Comparison of ENCODE assay signal across 8 mouse cellular contexts in genomic region chr13:43171020-43171710, GRCm38 (mm10). TPM values are rescaled to one million over a fixed set of nuclear protein-coding genes. Genes with fewer than 3 reads are reported as not detected.
A peak's percentile ranks its signal among the peaks of the same experiment; 100 is the strongest.
DNase-seq lines count a peak whose midpoint lies in the region; ATAC-seq and TF ChIP-seq lines count a peak whose summit lies in the region.

Tbc1d7 (minus strand) TSS chr13:43171501.

- H3K9me3 ChIP-seq in E14TG2a.4 (ENCODE audit: low read length), result no peaks in the 10 kb centered on the region
- no peaks in the 10 kb centered on the region for H3K9me3 ChIP-seq in forebrain, embryonic 12.5 days
- no peaks in the 10 kb centered on the region for H3K9me3 ChIP-seq in heart, postnatal 0 days (replicated peaks; ENCODE audit: control insufficient read depth, low read length)
- H3K9me3 ChIP-seq in liver, embryonic 16.5 days (replicated peaks; ENCODE audit: control insufficient read depth, low read length), result no peaks in the 10 kb centered on the region
- no peaks in the 10 kb centered on the region for H3K9me3 ChIP-seq in neural tube, embryonic 13.5 days

- peaks cover 19% of the 10 kb centered on the region for H3K4me1 ChIP-seq in E14TG2a.4 (replicated peaks; ENCODE audit: low read depth, low read length)
- H3K4me1 ChIP-seq in forebrain, embryonic 12.5 days, result peaks cover 8% of the 10 kb centered on the region
- peaks cover 4% of the 10 kb centered on the region; the same call in 1 of the 2 replicates for H3K4me1 ChIP-seq in heart, postnatal 0 days (ENCODE audit: control insufficient read depth, insufficient read depth)
- peaks cover 11% of the 10 kb centered on the region for H3K4me1 ChIP-seq in liver, embryonic 16.5 days (ENCODE audit: control insufficient read depth, low read depth, low read length)
- H3K4me1 ChIP-seq in neural tube, embryonic 13.5 days (replicated peaks), result peaks cover 14% of the 10 kb centered on the region
- peaks cover 2% of the 10 kb centered on the region for H3K4me1 ChIP-seq in testis, adult 2 months (ENCODE audit: control insufficient read depth, insufficient read depth, low read length)

- TF ChIP-seq CTCF in E14TG2a.4 (conservative IDR thresholded peaks at IDR 0.05; ENCODE audit: low read length), result no peak
- TF ChIP-seq CTCF in heart, postnatal 0 days (IDR thresholded peaks at IDR 0.05; ENCODE audit: low read depth), result no peak
- TF ChIP-seq CTCF in testis, adult 2 months (IDR thresholded peaks at IDR 0.05; ENCODE audit: control insufficient read depth, insufficient read depth, insufficient replicate concordance, low read depth, low read length), result no peak

- ATAC-seq in forebrain, embryonic 12.5 days (ENCODE audit: low FRiP score), result peak; percentile 95
- peak; percentile 95 for ATAC-seq in heart, postnatal 0 days (ENCODE audit: insufficient read depth, low read depth)
- ATAC-seq in liver, embryonic 16.5 days (ENCODE audit: low read depth), result peak; percentile 98
- peak; percentile 93 for ATAC-seq in neural tube, embryonic 13.5 days (ENCODE audit: low read depth)

- peak within 1 kb of the TSS; percentile 77 for H3K27ac ChIP-seq in forebrain, embryonic 12.5 days
- H3K27ac ChIP-seq in heart, postnatal 0 days (ENCODE audit: low read depth), result peak within 1 kb of the TSS; percentile 89
- peak within 1 kb of the TSS; percentile 43; the same call in 1 of the 2 replicates for H3K27ac ChIP-seq in liver, embryonic 16.5 days (ENCODE audit: low read length)
- H3K27ac ChIP-seq in neural tube, embryonic 13.5 days (replicated peaks), result peak within 1 kb of the TSS; percentile 87
- peak within 1 kb of the TSS; percentile 79 for H3K27ac ChIP-seq in testis, adult 2 months (ENCODE audit: control insufficient read depth, insufficient read depth, low read depth, low read length)

- TF ChIP-seq POLR2A in testis, adult 2 months (IDR thresholded peaks at IDR 0.05; ENCODE audit: control insufficient read depth, low read depth, low read length), result peak; percentile 95

- WGBS in forebrain, embryonic 12.5 days, result 1% methylated on average over 48 of the region's 48 CpGs
- 1% methylated on average over 48 of the region's 48 CpGs for WGBS in heart, postnatal 0 days
- WGBS in liver, embryonic 16.5 days (ENCODE audit: insufficient replicate concordance), result under 1% methylated on average over 48 of the region's 48 CpGs
- WGBS in neural tube, embryonic 13.5 days, result 1% methylated on average over 48 of the region's 48 CpGs

- H3K36me3 ChIP-seq in E14TG2a.4 (ENCODE audit: insufficient read depth, low read length), result no peaks in the 10 kb centered on the region
- peaks cover 7% of the 10 kb centered on the region; the same call in 1 of the 2 replicates for H3K36me3 ChIP-seq in forebrain, embryonic 12.5 days (replicated peaks)
- peaks cover 12% of the 10 kb centered on the region for H3K36me3 ChIP-seq in heart, postnatal 0 days (replicated peaks; ENCODE audit: control insufficient read depth, insufficient read depth, low read length)
- H3K36me3 ChIP-seq in liver, embryonic 16.5 days (ENCODE audit: control insufficient read depth, insufficient read depth), result no peaks in the 10 kb centered on the region
- H3K36me3 ChIP-seq in neural tube, embryonic 13.5 days, result peaks cover 18% of the 10 kb centered on the region
- H3K36me3 ChIP-seq in testis, adult 2 months (ENCODE audit: control insufficient read depth, insufficient read depth, low read length), result no peaks in the 10 kb centered on the region

- H3K27me3 ChIP-seq in E14TG2a.4 (ENCODE audit: insufficient read depth, low read length), result no peaks in the 10 kb centered on the region
- H3K27me3 ChIP-seq in forebrain, embryonic 12.5 days, result peaks cover 3% of the 10 kb centered on the region; the same call in 1 of the 2 replicates
- no peaks in the 10 kb centered on the region for H3K27me3 ChIP-seq in heart, postnatal 0 days (ENCODE audit: control insufficient read depth, insufficient read depth, low read length)
- H3K27me3 ChIP-seq in liver, embryonic 16.5 days (ENCODE audit: control insufficient read depth, insufficient read depth, low read depth, low read length), result no peaks in the 10 kb centered on the region
- no peaks in the 10 kb centered on the region for H3K27me3 ChIP-seq in neural tube, embryonic 13.5 days
- no peaks in the 10 kb centered on the region for H3K27me3 ChIP-seq in testis, adult 2 months (ENCODE audit: control insufficient read depth, insufficient read depth, low read length)

- peak within 1 kb of the TSS; percentile 54 for H3K4me2 ChIP-seq in forebrain, embryonic 12.5 days
- H3K4me2 ChIP-seq in heart, postnatal 0 days (ENCODE audit: low read depth, low read length), result peak within 1 kb of the TSS; percentile 73
- peak within 1 kb of the TSS; percentile 86 for H3K4me2 ChIP-seq in liver, embryonic 16.5 days (ENCODE audit: low read depth, low read length)
- H3K4me2 ChIP-seq in neural tube, embryonic 13.5 days, result peak within 1 kb of the TSS; percentile 68

- TF ChIP-seq EP300 in heart, postnatal 0 days (IDR thresholded peaks at IDR 0.05; ENCODE audit: low read depth), result no peak

- peak within 1 kb of the TSS; percentile 78 for H3K9ac ChIP-seq in forebrain, embryonic 12.5 days
- peak within 1 kb of the TSS; percentile 67 for H3K9ac ChIP-seq in heart, postnatal 0 days (replicated peaks; ENCODE audit: low read depth, low read length)
- peak within 1 kb of the TSS; percentile 79 for H3K9ac ChIP-seq in liver, embryonic 16.5 days (ENCODE audit: low read depth, low read length)
- peak within 1 kb of the TSS; percentile 91 for H3K9ac ChIP-seq in neural tube, embryonic 13.5 days

- peak; percentile 95 for DNase-seq in c-Kit-positive CD71-positive TER-119-positive erythroid progenitor cells, embryonic 14.5 days (ENCODE audit: low spot score)
- peak; percentile 92 for DNase-seq in heart, postnatal 0 days (ENCODE audit: low spot score)
- peak; percentile 99 for DNase-seq in kidney, postnatal 4 days

- peak within 1 kb of the TSS; percentile 91 for H3K4me3 ChIP-seq in E14TG2a.4 (replicated peaks; ENCODE audit: low read length)
- peak within 1 kb of the TSS; percentile 70 for H3K4me3 ChIP-seq in forebrain, embryonic 12.5 days (replicated peaks)
- peak within 1 kb of the TSS; percentile 67 for H3K4me3 ChIP-seq in heart, postnatal 0 days (ENCODE audit: low read depth, low read length)
- peak within 1 kb of the TSS; percentile 78 for H3K4me3 ChIP-seq in liver, embryonic 16.5 days (ENCODE audit: low read depth, low read length)
- peak within 1 kb of the TSS; percentile 67 for H3K4me3 ChIP-seq in neural tube, embryonic 13.5 days
- peak within 1 kb of the TSS; percentile 92 for H3K4me3 ChIP-seq in testis, adult 2 months (ENCODE audit: control insufficient read depth, low read depth, low read length)

RNA-seq across cellular contexts. Expression of gene Tbc1d7, which starts in this region (rescaled TPM):
- polyA plus RNA-seq in forebrain, embryonic 12.5 days (2016; fragmentation: Nextera tagmentation; extraction: Ambion mirVana), result 74.0 and 75.4 TPM in 2 replicates
- total RNA-seq in heart, postnatal 0 days (2014; rRNA removed; ENCODE audit: low replicate concordance), result 14.8 and 32.9 TPM in 2 replicates
- polyA plus RNA-seq in heart, postnatal 0 days (2015; fragmentation: Nextera tagmentation; extraction: Ambion mirVana), result 70.5 and 73.4 TPM in 2 replicates
- polyA plus RNA-seq in liver, embryonic 16.5 days (2015; fragmentation: Nextera tagmentation; extraction: Ambion mirVana), result 10.4 TPM in 2 replicates
- polyA plus RNA-seq in neural tube, embryonic 13.5 days (2015; fragmentation: Nextera tagmentation; extraction: Ambion mirVana), result 83.0 and 85.8 TPM in 2 replicates
- polyA plus RNA-seq in testis, adult 2 months (2012; rRNA removed), result 18.1 and 19.6 TPM in 2 replicates

Comparison
In these comparisons a context has a peak if more than half of its experiments do, and no peak if none do; other contexts are left out.
1. Peak in every context shown above with its lines: DNase-seq, ATAC-seq, H3K4me3 ChIP-seq and H3K27ac ChIP-seq.